Mouse (Mus musculus) spleen, adult 2 months (tissue): Measurements from ENCODE around the gene Cckbr.

ENCODE experiments used
- CTCF ChIP-seq: fragments of 200-500 bp; IDR thresholded peaks from 2 replicates; pipeline ENCODE4 v1.5.1; 2011; ENCODE audit warnings: mild to moderate bottlenecking, inconsistent platforms; ENCODE audit not compliant: insufficient read depth, insufficient read length, insufficient replicate concordance; ENCODE audit errors: extremely low read depth
- POLR2A ChIP-seq: fragments of 200-500 bp; IDR thresholded peaks from 2 replicates; pipeline ENCODE4 v1.6.1; 2011; ENCODE audit warnings: low read depth, low read length, inconsistent platforms

- no peak for TF ChIP-seq POLR2A
- TF ChIP-seq CTCF: no peak
Measured at GRCm38 (mm10) chr7:105433859-105434258, 8.3 kb downstream of the Cckbr start.
